Mouse (Mus musculus) ZHBTc4 (cell line): ENCODE data around the gene Atxn7l3.

Experiments used
- DNase-seq: peaks from one replicate; pipeline ENCODE4 v3.0.0-alpha.2; 2011; ENCODE audit warnings: low read depth, low spot score

Atxn7l3 gene

DNA sequence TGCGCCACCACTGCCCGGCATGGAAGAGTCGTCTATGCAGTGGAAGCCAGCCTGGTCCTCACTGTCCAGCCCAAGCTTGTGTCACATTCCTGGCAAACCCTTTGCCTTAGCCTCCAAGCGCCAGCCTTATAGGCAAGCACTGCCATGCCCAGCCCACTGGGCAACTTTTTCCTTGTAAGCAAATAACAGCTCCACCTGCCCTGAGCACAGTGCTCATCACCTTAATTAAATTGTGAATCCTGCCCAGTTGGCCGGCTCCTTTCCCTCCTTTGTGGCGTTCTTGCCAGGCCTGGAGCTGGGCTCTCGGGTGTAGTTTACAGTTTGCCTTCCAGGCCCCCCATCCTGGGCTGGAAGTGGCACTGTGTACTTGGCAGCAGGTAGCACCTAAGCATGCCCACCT, 33.2 kb downstream of the Atxn7l3 start:
- no peak for DNase-seq

DNA sequence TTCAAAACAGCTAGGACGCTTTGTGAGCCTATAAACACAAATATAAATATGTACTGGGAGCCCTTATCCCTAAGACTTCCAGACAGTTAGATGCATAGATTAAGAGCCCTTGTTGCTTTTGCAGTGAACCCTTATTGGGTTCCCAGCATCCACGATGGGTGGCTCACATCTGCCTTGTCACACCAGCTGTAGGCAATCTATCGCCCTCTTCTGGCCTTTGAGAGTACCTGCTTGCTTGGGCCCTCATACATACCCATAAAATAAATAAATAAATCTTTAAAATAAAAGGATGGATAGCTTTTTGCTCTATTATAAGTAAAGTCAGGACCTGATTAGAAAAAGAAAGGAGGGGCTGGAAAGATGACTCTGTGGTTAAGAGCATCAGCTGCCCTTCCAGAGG, 37.9 kb downstream of the Atxn7l3 start:
- DNase-seq = peak; percentile 72

DNA sequence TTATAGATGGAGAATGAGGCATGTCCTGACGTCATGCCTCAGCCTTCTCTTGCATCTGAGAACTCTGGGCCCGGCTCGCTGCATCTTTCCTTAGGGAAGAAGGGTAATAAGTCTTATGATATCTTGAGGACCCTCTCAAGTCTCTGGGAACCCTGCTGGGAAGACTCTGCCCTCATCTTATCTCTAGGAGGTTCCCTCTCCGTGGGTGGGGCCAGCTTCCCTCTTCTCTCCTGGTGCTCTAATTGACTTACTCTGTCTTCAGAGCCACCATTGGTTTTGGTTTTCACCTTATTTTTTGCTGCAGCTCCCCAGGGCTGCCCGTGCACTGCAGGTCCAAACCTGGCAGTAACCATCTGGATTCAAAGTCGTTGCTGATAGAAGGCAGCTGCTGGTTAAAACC, 38.3 kb downstream of the Atxn7l3 start:
- DNase-seq = no peak

DNA sequence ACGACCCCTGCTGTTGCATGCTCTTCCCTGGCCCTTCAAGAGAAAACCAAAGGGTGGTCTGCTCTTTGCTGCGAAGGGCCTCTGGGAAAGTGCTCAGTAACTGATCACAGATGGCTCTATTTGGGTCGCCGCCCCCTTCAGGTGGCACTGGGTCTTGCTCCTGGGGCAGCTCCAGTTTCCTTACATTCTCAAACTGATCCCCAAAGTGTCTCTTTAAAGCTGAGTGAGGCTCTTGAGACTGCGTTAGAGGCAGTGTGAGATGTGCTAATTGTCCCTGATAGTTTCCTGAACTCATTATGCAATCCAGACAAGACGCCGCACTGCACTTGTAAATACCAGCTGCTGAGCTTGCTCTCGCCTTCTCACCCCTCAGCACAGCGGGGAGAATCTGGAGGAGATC, 38.9 kb downstream of the Atxn7l3 start:
- DNase-seq = peak; percentile 61

DNA sequence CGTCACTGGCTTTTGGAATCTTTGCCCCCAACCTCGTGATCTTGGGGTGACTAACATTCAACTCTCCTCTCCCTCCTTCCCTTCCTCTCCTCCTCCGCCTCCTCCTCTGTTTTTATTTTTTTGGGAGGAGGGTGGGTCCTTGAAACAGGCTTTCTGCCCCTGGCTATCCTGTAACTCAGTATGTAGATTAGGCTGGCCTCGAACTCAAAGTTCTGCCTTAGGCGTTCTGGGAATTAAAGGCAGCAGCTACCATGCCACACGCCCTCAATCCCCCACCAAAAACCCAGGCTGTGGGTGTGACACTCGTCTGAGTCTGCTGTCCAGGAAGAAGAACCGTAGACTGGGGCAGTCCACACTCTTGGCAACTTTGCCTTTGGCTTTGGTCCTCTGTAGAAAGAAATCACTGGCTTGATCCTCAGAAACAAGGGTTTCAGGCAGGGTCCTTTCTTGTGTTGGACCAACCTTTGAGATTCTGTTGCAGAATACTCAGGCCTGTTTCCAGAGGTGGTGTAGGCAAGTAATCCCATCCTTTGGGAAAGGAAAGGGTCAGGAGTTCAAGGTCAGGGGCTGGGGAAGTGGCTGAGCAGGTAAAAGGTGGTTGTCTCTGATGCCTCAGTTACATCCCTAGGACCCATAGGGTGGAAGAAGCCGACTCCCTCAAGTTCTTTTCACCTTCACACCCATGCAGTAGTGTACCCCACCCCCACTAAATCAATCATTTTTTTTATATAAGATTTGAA, 46.9 kb downstream of the Atxn7l3 start:
- DNase-seq = peak; percentile 88

DNA sequence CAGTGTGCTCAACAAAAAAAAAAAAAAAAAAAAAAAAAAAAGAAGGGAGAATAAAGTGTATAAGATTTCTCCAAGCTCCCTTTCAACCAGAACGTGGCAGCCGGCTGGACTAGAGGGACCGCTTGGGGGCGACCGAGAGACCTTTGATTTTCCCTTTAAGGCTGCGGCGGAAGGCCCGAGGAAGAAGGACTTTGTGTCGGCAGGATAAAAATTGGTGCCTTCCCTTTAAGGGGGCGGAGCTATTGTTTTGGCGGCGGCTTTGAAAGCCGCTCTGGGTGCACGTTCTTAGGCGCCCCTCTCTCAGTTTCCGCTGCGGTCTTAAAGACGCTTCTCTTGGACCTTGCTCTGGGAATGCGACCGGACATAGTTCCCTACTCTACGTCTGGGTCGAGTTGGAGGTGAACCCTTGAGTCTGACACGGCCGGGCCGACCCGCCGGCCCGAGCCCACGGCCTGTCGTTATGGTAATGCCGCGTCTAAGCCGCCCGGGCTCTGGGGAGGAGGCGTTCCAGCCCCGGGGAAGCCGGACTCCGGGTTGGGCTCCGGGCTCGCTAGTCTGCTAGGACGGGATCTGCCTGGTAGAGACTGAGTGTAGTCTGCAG, 47.7 kb downstream of the Atxn7l3 start, which contains the start of gene BC030867:
TSS of gene BC030867 (plus strand) at position 253 of the 601 bp plus-strand sequence.
- peak; percentile 98 for DNase-seq

DNA sequence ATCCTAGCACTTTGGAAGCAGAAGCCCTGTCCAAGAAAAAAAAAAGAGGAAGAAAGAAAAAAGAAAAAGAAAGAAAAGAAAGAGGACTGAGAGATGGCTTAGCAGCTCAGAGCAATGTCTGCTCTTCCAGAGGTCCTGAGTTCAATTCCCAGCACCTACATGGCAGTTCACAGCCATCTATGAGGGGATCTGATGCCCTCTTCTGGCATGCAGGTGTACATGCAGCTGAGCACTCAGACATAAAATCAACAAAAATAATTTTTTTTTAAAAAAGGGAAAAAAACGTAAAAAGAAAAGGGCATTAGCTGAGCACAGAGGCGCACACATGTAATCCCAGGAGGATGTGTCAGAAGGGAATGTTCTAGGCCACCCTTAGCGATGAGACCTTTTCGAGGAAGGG, 49.6 kb downstream of the Atxn7l3 start:
- no peak for DNase-seq

DNA sequence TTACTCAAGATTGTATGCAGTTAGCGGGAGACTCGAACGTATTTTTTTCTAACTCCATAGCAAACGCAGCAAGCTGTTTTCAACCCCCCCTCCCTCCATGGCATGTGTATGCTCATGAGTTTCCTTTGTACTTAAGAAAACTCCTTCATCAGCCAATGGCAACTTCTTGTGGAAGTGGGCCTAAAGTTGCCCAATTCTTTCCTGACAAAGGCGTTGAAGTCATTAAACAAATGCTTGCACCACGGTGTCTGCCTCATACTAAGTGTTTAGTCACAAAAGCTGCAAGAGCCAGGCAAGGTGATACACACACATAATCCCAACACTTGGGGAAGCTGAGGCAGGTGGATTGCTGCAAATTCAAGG, 50.2 kb downstream of the Atxn7l3 start:
- no peak for DNase-seq

DNA sequence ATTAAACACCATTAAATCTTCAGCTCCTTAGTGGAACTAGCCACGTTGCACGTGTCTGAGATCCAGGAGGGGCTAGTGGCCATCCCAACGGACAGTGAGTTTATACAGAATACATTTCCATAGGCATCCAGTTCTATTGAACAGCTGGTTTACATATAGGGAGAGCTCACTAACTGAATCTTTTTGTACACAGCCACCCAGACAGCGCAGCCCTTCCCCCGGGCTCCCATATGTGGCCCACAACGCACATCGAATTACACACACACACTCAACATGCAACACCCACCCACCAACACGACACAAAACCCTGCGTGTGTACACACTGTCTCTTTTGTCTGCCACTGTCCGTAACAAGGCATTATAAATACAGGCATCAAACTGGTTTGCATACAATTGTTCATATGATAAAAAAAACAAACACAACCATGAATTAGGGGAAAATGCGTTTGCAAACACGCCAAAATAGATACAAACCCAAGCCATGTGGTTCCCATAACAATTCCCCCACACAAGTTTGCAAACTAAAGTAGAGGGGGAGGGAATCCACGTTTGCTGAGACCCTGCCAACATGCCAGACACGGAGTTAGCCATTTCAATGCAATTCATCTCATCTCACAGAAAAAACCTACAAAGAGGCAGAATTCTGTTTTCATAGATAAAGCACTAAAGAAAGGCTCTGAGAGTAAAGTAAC, 50.7 kb downstream of the Atxn7l3 start:
- no peak for DNase-seq

DNA sequence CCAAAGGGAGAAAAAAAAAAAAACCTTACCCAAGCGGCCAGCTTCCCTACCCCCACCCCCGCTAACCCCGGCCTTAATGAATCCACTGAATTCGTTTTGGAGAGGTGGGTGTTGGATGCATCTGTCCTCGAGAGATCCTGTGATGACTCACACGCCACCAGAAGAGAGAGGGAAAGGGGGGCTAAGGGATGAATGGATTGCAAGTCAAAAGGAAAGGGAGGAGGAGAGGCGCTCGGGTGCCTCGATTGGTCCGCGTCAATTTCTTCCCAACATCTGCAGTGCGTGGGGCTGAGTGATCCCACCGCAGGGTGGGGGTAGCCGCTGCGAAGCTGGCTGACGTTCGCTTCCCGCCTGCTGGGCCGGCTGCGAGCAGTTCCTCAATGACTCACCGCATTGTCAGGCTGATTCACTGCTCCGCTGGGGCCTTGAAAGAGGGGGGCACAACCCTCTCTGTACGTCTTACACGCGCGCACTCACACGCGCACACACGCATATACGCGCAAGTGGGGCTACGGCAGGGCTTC, 51.4 kb downstream of the Atxn7l3 start:
- peak; percentile 65 for DNase-seq

DNA sequence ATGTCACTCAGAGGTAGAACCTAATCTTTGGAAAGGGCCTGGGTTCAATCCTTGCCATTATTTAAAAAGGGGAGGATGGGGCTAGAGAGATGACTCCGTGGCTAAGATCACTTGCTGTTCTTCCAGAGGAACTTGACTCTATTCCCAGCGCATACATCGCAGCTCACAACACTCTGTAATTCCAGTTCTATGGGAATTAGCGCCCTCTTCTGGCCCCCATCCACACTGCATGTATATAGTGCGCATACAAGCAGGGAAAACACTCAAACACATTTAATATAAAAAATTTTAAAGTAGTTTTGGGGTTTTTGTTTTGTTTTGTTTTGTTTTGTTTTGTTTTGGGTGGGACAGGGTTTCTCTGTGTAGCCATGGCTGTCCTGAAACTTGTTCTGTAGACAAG, 54.6 kb downstream of the Atxn7l3 start:
- DNase-seq = peak; percentile 70

DNA sequence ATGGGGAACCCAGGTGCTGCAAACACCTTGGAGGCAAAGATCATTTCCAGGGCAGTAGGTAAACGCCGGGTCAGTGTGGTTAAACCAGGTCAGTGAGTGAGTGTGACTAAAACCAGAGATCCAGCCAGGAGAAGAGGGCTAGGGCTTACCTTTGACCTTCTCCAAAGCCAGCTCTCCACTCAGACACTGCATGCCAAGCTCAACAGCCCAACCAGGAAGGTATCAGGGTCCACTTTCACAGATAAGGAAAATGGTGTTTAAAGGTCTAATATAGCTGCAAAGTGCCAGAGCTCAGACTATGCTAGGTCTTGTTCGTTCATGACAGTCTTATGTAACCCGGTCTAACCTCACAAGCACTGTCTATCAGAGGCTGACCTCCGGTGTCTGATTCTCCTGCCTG, 55.2 kb downstream of the Atxn7l3 start:
- DNase-seq = no peak

DNA sequence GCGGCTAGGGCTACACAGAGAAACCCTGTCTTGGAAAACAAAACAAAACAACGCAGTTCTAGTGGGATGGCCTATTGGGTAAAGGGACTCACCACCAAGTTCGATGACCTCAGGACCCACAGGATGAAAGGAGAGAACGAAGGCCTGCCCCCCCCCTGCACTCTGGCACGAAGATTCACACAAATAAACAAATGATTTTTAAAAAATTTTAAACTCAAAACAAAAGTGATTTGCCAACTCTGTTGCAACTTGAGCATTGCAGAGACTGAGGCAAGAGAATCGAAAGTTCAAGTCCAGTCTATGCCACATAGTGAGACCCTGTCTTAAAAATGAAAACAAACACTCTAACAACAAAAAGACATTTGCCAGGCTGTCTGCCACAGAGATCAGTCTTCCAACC, 55.8 kb downstream of the Atxn7l3 start:
- no peak for DNase-seq
